8 mouse cellular contexts compared by ENCODE assay signal in the genomic region with DNA sequence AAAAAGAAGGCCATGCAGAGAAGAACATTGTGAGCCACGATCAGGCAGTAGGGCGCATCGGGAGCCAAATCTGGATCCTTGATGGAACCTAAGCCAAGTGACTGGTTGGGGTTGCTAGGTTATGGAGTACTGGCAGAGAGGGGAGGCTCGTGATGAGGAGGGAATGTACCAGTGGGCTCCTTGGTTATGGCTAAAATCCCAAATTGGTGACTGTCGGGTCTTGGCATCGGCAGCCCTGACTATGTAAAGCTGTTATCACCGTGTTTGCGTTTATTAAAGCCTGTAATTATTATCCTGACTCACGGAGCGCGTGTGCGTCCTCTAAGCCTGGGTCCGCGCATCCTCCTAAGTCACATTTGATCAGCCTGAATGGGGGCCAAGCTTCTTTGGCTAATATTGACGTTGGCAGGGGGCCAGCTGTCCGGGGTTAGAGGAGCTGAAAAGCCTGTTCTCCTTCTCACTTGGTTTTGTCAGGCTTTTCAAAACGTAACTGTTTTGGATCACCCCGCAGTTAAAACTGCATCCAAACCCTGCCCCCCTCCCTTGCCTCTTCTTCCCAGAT.
DNase-seq lines count a peak whose midpoint lies in the region; ATAC-seq and TF ChIP-seq lines count a peak whose summit lies in the region.

No protein-coding gene starts in this region.

- no peak overlapping the region for H3K4me3 ChIP-seq in liver, embryonic 11.5 days (ENCODE audit: low read depth, low read length)
- no peak overlapping the region for H3K4me3 ChIP-seq in hindbrain, embryonic 10.5 days
- H3K4me3 ChIP-seq in layer of hippocampus, adult 2 months, result peak overlapping the region; percentile 44

- no peak overlapping the region for H3K27ac ChIP-seq in liver, embryonic 11.5 days (ENCODE audit: low read depth, low read length)
- no peak overlapping the region for H3K27ac ChIP-seq in hindbrain, embryonic 10.5 days
- H3K27ac ChIP-seq in layer of hippocampus, adult 2 months, result peak overlapping the region; percentile 43; the same call in 1 of the 2 replicates

- H3K9me3 ChIP-seq in liver, embryonic 11.5 days (ENCODE audit: control insufficient read depth, low read length), result no peaks in the 10 kb centered on the region
- no peaks in the 10 kb centered on the region for H3K9me3 ChIP-seq in hindbrain, embryonic 10.5 days

- 61% methylated on average over 18 of the region's 18 CpGs for WGBS in liver, embryonic 11.5 days
- WGBS in hindbrain, embryonic 10.5 days, result 67% methylated on average over 18 of the region's 18 CpGs

- H3K36me3 ChIP-seq in liver, embryonic 11.5 days (ENCODE audit: control insufficient read depth, insufficient read depth, low read length), result no peaks in the 10 kb centered on the region
- no peaks in the 10 kb centered on the region for H3K36me3 ChIP-seq in hindbrain, embryonic 10.5 days

- no peak overlapping the region for H3K9ac ChIP-seq in liver, embryonic 11.5 days (ENCODE audit: low read depth, low read length)

- ATAC-seq in liver, embryonic 11.5 days (replicated peaks; ENCODE audit: low FRiP score), result no peak

- no peaks in the 10 kb centered on the region for H3K4me1 ChIP-seq in liver, embryonic 11.5 days (replicated peaks; ENCODE audit: control insufficient read depth, insufficient read depth, low read length)
- H3K4me1 ChIP-seq in hindbrain, embryonic 10.5 days (replicated peaks), result peaks cover 13% of the 10 kb centered on the region

- H3K4me2 ChIP-seq in liver, embryonic 11.5 days, result no peak overlapping the region

- no peak for TF ChIP-seq CTCF in layer of hippocampus, adult 2 months (conservative IDR thresholded peaks at IDR 0.05)

- no peaks in the 10 kb centered on the region for H3K27me3 ChIP-seq in liver, embryonic 11.5 days (replicated peaks; ENCODE audit: control insufficient read depth, insufficient read depth, low read length)
- H3K27me3 ChIP-seq in hindbrain, embryonic 10.5 days (ENCODE audit: insufficient read depth, poor library complexity, severe bottlenecking), result peaks cover 6% of the 10 kb centered on the region

- peak; percentile 58 for DNase-seq in liver
- DNase-seq in liver, embryonic 11.5 days (ENCODE audit: low spot score), result no peak
- peak; percentile 33 to 57 for DNase-seq in frontal cortex, postnatal 10 days (ENCODE audit: low spot score in 2 of 2)
- peak; percentile 18 for DNase-seq in hindbrain, embryonic 10.5 days (ENCODE audit: low spot score)
- DNase-seq in layer of hippocampus, adult 2 months (ENCODE audit: low spot score in 2 of 2), result peak; percentile 37 to 62
- DNase-seq in lung, postnatal 36 days, result peak; percentile 67
- peak; percentile 60 for DNase-seq in right cerebral cortex, postnatal 14 days
- DNase-seq in thymus, postnatal 36 days, result no peak

Comparison
In these comparisons a context has a peak if more than half of its experiments do, and no peak if none do; other contexts are left out.
1. DNase-seq: peak in liver (single experiment), frontal cortex, postnatal 10 days (2 of 2), hindbrain, embryonic 10.5 days (single experiment), layer of hippocampus, adult 2 months (2 of 2), lung, postnatal 36 days (single experiment) and right cerebral cortex, postnatal 14 days (single experiment); none in liver, embryonic 11.5 days (single experiment) and thymus, postnatal 36 days (0 of 2).